Mouse (Mus musculus): ENCODE measurements around the gene Foxk2. TPM values are rescaled to one million over a fixed set of nuclear protein-coding genes. Genes with fewer than 3 reads are reported as not detected.
A peak's percentile ranks its signal among the peaks of the same experiment; 100 is the strongest.

The Foxk2 gene
- polyA plus RNA-seq (2015; fragmentation: Nextera tagmentation; extraction: Ambion mirVana), result 6.3 and 6.6 TPM in 2 replicates

GRCm38 (mm10) chr11:121259160-121260100, at the start of gene Foxk2:
TSS of gene Foxk2 (plus strand) at chr11:121259990.
- peaks cover 10% of the 10 kb centered on the region for H3K4me1 ChIP-seq (replicated peaks)
- ATAC-seq, result peak; percentile 99
- H3K9me3 ChIP-seq, result no peaks in the 10 kb centered on the region
- peak within 1 kb of the TSS; percentile 97 for H3K9ac ChIP-seq
- peak within 1 kb of the TSS; percentile 97 for H3K4me3 ChIP-seq (replicated peaks)
- peak within 1 kb of the TSS; percentile 89 for H3K4me2 ChIP-seq (replicated peaks)
- peak within 1 kb of the TSS; percentile 85 for H3K27ac ChIP-seq
- peaks cover 7% of the 10 kb centered on the region; the same call in 1 of the 2 replicates for H3K36me3 ChIP-seq
- WGBS, result under 1% methylated on average over 87 of the region's 91 CpGs
- H3K27me3 ChIP-seq (replicated peaks), result no peaks in the 10 kb centered on the region

- no peaks in the 10 kb centered on the region for H3K9me3 ChIP-seq
- 94% methylated on average over 3 of the region's 3 CpGs for WGBS
- no peak for ATAC-seq
- no peak overlapping the region for H3K4me3 ChIP-seq (replicated peaks)
- no peaks in the 10 kb centered on the region for H3K4me1 ChIP-seq (replicated peaks)
- H3K27ac ChIP-seq, result no peak overlapping the region
- no peak overlapping the region for H3K9ac ChIP-seq
- peaks cover 13% of the 10 kb centered on the region for H3K36me3 ChIP-seq
- no peaks in the 10 kb centered on the region for H3K27me3 ChIP-seq (replicated peaks)
- no peak overlapping the region for H3K4me2 ChIP-seq (replicated peaks)
Measured at GRCm38 (mm10) chr11:121216831-121217230, 43.0 kb upstream of the Foxk2 start.

GRCm38 (mm10) chr11:121219776-121220175, 40.0 kb upstream of the Foxk2 start:
- no peaks in the 10 kb centered on the region for H3K9me3 ChIP-seq
- no peak overlapping the region for H3K9ac ChIP-seq
- H3K36me3 ChIP-seq, result peaks cover 31% of the 10 kb centered on the region
- 90% methylated on average over 11 of the region's 11 CpGs for WGBS
- H3K27me3 ChIP-seq (replicated peaks), result no peaks in the 10 kb centered on the region
- no peak for ATAC-seq
- no peaks in the 10 kb centered on the region for H3K4me1 ChIP-seq (replicated peaks)
- no peak overlapping the region for H3K27ac ChIP-seq
- H3K4me3 ChIP-seq (replicated peaks), result no peak overlapping the region
- H3K4me2 ChIP-seq (replicated peaks), result no peak overlapping the region

GRCm38 (mm10) chr11:121220771-121221170, 39.0 kb upstream of the Foxk2 start:
- Histone ChIP-seq H3K9ac (no peak overlapping the region), H3K4me3 (replicated peaks) (no peak overlapping the region), H3K27ac (no peak overlapping the region), H3K36me3 (peaks cover 37% of the 10 kb centered on the region), H3K27me3 (replicated peaks) (no peaks in the 10 kb centered on the region), H3K9me3 (no peaks in the 10 kb centered on the region), H3K4me2 (replicated peaks) (no peak overlapping the region), H3K4me1 (replicated peaks) (no peaks in the 10 kb centered on the region)
- 88% methylated on average over 5 of the region's 5 CpGs for WGBS
- ATAC-seq, result no peak

GRCm38 (mm10) chr11:121221321-121222010, 38.3 kb upstream of the Foxk2 start:
- Histone ChIP-seq H3K27ac (no peak overlapping the region), H3K9ac (no peak overlapping the region), H3K9me3 (no peaks in the 10 kb centered on the region), H3K4me2 (replicated peaks) (no peak overlapping the region), H3K4me1 (replicated peaks) (no peaks in the 10 kb centered on the region), H3K4me3 (replicated peaks) (no peak overlapping the region), H3K27me3 (replicated peaks) (no peaks in the 10 kb centered on the region), H3K36me3 (peaks cover 37% of the 10 kb centered on the region)
- WGBS, result 89% methylated on average over 6 of the region's 6 CpGs
- no peak for ATAC-seq

GRCm38 (mm10) chr11:121228129-121229017, 31.4 kb upstream of the Foxk2 start:
- peak overlapping the region; percentile 80 for H3K4me2 ChIP-seq (replicated peaks)
- H3K36me3 ChIP-seq, result peaks cover 24% of the 10 kb centered on the region
- peak overlapping the region; percentile 81 for H3K4me3 ChIP-seq (replicated peaks)
- peaks cover 14% of the 10 kb centered on the region for H3K4me1 ChIP-seq (replicated peaks)
- H3K27me3 ChIP-seq (replicated peaks), result no peaks in the 10 kb centered on the region
- no peaks in the 10 kb centered on the region for H3K9me3 ChIP-seq
- H3K9ac ChIP-seq, result peak overlapping the region; percentile 68
- no peak; the same call in 1 of the 2 replicates for ATAC-seq
- H3K27ac ChIP-seq, result peak overlapping the region; percentile 85
- 20% methylated on average over 21 of the region's 21 CpGs for WGBS

- 0% methylated on average over 23 of the region's 23 CpGs for WGBS
- ATAC-seq, result peak; percentile 92
- H3K9ac ChIP-seq, result peak within 1 kb of the TSS; percentile 68
Measured at GRCm38 (mm10) chr11:121229018-121229439, 30.8 kb upstream of the Foxk2 start, which contains the start of gene Cybc1. TSS of gene Cybc1 (minus strand) at chr11:121229322.

GRCm38 (mm10) chr11:121231191-121231590, 28.6 kb upstream of the Foxk2 start:
- Histone ChIP-seq H3K4me3 (replicated peaks) (no peak overlapping the region), H3K9me3 (no peaks in the 10 kb centered on the region), H3K27me3 (replicated peaks) (no peaks in the 10 kb centered on the region), H3K27ac (peak overlapping the region; percentile 58; the same call in 1 of the 2 replicates), H3K36me3 (0 out of 2 replicates have a peak, but pooled peaks cover 2% of the 10 kb centered on the region), H3K4me1 (replicated peaks) (peaks cover 14% of the 10 kb centered on the region), H3K9ac (no peak overlapping the region), H3K4me2 (replicated peaks) (no peak overlapping the region)
- WGBS, result 82% methylated on average over 4 of the region's 4 CpGs
- no peak for ATAC-seq

More at GRCm38 (mm10) chr11:121229018-121229439, 30.8 kb upstream of the Foxk2 start, which contains the start of gene Cybc1:
- Histone ChIP-seq H3K9me3 (no peaks in the 10 kb centered on the region), H3K4me3 (replicated peaks) (peak within 1 kb of the TSS; percentile 81), H3K27ac (peak within 1 kb of the TSS; percentile 85), H3K4me2 (replicated peaks) (peak within 1 kb of the TSS; percentile 80), H3K4me1 (replicated peaks) (peaks cover 14% of the 10 kb centered on the region), H3K27me3 (replicated peaks) (no peaks in the 10 kb centered on the region), H3K36me3 (peaks cover 17% of the 10 kb centered on the region)

- no peak overlapping the region for H3K9ac ChIP-seq
Measured at GRCm38 (mm10) chr11:121231628-121232291, 28.0 kb upstream of the Foxk2 start.

GRCm38 (mm10) chr11:121232706-121233105, 27.1 kb upstream of the Foxk2 start:
- WGBS, result 31% methylated on average over 4 of the region's 4 CpGs
- no peak overlapping the region for H3K4me2 ChIP-seq (replicated peaks)
- no peak for ATAC-seq
- H3K36me3 ChIP-seq, result no peaks in the 10 kb centered on the region
- no peak overlapping the region for H3K27ac ChIP-seq
- H3K27me3 ChIP-seq (replicated peaks), result no peaks in the 10 kb centered on the region
- no peaks in the 10 kb centered on the region for H3K9me3 ChIP-seq
- H3K4me3 ChIP-seq (replicated peaks), result no peak overlapping the region
- H3K9ac ChIP-seq, result no peak overlapping the region
- peaks cover 13% of the 10 kb centered on the region for H3K4me1 ChIP-seq (replicated peaks)

More at GRCm38 (mm10) chr11:121231628-121232291, 28.0 kb upstream of the Foxk2 start:
- peak overlapping the region; percentile 58; the same call in 1 of the 2 replicates for H3K27ac ChIP-seq
- no peaks in the 10 kb centered on the region for H3K27me3 ChIP-seq (replicated peaks)
- H3K36me3 ChIP-seq, result no peaks in the 10 kb centered on the region
- H3K4me1 ChIP-seq (replicated peaks), result peaks cover 14% of the 10 kb centered on the region
- no peak for ATAC-seq
- no peak overlapping the region for H3K4me2 ChIP-seq (replicated peaks)
- H3K9me3 ChIP-seq, result no peaks in the 10 kb centered on the region
- 44% methylated on average over 4 of the region's 4 CpGs for WGBS
- H3K4me3 ChIP-seq (replicated peaks), result no peak overlapping the region
